Mouse (Mus musculus): Measurements from ENCODE around the gene Fkbp8.
A peak's percentile ranks its signal among the peaks of the same experiment; 100 is the strongest.

Fkbp8 gene

DNA sequence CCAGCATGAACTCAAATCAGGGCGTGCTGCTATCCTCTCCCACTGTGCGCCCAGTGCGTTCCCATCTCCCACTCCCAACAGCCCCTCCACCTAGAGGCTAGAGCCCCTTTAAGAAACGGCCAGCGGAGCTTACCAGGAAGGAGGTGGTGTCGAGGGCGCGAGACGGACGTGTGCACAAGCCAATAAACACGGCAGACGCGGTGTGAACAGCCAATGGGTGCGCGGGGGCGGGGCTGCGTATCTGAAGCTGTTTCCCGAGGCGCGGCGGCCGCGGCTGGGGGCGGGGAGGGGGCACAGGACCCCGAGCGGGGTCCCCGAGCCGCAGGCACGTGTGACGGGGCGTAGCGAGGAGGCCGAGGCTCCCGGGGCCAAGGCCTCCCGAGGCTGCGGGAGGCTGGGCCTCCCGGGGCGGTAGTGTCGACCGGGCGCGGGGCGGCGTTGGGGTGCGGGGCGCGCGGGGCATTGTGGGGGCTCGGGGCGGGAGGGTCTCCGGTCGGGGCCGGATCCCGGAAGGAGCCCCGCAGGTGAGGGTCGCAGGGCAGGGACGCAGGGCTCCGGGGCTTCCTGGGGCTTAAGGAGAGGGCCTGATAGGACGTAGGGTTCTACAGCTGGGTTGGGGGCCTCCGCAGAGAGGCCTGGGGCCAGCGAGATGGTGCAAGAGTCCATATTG, at the start of gene Fkbp8, which contains the start of gene Kxd1:
TSS of gene Fkbp8 (plus strand) at position 213 of the 670 bp plus-strand sequence.
TSS of gene Kxd1 (minus strand) at position 445 of the 670 bp plus-strand sequence.
- peak; percentile 98 to 100 for DNase-seq (ENCODE audit: low spot score in 2 of 2)

DNA sequence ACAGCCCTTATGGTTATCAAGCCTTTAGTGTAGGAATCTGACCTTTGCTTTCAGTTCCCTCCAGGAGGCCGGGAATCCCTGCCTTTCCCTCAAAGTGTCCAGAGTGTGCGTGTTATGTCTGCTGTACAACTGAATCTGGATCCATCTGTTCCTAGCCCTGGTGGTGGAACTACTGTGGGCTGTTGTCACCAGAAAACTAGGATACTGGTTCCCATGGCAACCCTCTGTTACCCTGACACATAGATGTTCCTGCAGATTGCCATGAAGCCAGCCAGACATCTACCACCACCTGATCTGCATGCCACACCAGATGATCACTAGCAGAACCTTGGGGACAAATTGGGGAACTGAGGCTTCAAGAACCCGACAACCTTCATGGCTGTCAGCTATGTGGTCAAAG, 45.6 kb upstream of the Fkbp8 start:
- no peak for DNase-seq (ENCODE audit: low spot score in 2 of 2)

DNA sequence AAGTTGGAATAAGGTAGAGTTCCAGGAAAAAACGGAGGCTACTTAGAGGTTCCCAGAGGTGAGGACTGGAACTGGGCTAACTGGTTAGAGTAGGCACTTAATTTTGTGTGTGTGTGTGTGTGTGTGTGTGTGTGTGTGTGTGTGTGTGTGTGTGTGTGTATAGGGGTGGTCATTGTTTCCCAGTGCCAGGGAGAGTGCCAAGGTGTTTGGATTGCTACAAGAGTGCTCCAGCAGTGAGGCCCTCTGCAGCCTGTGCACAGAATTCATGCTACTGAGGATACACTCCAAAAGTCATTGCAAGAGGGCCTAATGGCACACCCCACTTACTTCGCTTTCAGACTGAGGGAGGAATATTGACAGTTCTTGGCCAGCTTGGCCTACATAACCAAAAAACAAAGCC, 44.6 kb upstream of the Fkbp8 start:
- no peak for DNase-seq (ENCODE audit: low spot score in 2 of 2)

DNA sequence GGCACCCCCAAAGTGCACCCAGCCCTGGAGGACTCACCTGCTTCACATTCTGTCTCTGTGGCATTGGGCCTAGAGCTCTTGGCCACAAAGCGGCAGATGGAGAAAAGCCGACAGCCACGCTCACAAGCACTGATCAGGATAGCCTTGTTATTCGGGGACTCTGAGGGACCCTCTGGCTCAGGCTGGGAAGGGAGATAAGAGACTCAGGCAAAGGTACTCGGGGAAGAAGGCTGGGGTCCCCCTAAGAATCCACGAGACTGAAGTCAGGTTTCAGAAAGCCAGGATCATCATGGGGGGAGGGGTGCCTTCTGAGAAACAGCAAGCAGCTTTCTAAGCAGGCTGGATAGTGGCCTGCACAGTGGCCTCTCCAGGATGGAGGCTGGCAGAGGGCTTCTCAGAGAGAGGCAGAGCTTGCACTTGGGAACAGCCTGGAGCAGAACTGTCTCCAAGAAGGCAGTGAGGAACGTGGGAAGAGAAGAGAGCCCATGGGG, 41.3 kb upstream of the Fkbp8 start:
- no peak for DNase-seq (ENCODE audit: low spot score in 2 of 2)

GRCm38 (mm10) chr8:70486941-70487520, 40.5 kb upstream of the Fkbp8 start, which contains the start of gene Tmem59l:
Tmem59l (minus strand) TSS chr8:70487358.
- DNase-seq (ENCODE audit: low spot score in 2 of 2) = no peak

DNA sequence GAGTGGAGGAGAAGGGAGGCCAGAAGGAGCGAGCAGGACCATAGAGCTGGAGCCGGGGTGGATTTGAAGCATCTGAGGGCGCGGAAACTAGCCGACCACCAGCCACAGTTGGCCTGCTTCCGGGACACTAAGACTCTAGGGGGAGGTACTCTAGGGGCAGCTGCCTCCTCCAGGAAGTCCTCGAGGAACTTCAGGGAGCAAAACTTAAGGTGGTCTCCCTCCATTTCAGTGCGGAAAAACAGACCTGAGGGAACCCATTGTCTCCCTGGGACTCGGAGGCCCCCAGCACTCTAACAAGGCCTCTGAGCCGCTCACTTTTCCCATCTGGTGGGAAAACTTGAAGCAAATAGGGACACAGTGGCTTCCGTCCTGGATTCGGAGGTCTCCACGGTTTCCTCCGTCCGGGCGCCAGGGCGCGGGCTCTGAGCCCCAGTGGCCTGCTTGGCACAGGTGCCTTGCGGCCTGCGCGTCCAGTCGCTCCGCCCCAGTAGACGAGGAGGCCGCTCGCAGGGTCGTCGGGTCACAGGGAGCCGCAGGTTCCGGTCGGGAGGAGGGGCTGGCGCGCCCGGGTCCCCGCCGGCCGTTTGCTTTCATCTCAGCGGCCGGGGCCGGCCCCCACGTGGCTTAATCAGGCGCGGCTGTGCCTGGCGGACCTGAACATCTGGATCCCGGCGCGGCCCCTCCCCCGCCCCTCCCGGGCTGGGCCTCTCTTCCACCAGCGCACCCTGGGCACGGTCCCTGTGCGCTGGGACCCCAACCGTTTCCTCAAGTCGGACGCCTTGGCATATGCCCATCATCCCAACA, 39.3 kb upstream of the Fkbp8 start:
- DNase-seq (ENCODE audit: low spot score in 2 of 2) = no peak

DNA sequence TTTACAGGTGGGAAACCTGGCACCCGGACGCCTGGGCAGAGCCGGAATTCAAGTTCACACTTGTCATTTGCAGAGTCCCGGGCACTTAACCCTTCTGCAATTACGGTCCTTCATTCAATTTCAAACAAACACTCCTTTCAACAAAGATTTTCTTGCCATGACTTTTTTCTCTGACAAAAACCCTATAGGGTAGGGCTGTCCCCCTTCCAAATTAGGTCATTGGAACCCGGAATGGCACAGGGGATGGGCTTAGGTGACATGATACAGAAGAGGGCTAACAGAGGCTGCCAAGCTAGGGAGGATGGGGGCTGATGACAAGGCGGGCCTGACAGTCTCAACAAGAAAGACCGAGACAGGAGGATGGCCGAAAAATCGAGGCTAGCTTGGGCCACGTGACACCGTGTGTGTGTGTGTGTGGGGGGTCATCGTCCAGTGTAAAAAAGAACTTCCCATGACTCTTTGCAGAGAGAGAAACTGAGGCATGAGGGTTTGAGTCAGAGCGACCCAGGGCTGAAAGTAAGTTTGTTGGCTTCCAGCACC, 38.5 kb upstream of the Fkbp8 start:
- no peak for DNase-seq (ENCODE audit: low spot score in 2 of 2)

DNA sequence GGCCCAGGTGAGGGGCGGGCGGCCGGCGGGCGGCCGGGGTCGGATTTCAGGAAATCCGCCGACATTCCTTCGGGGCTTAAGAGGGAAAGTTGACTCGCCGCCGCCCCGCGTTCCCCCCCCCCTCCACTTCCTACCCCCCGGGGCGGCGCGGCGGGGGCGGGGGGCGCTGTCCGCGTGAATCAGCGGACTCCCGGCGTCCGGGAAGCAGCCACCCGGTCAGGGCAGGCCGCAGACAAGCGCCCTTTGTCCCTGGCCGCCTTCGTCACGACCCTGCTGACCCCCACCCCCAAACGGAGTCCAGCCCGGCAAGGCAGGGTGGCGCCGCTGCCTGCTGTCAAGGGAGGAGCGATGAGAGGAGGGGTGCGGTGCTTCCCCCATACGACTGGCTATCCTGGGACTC, 37.9 kb upstream of the Fkbp8 start:
- no peak for DNase-seq (ENCODE audit: low spot score in 2 of 2)

DNA sequence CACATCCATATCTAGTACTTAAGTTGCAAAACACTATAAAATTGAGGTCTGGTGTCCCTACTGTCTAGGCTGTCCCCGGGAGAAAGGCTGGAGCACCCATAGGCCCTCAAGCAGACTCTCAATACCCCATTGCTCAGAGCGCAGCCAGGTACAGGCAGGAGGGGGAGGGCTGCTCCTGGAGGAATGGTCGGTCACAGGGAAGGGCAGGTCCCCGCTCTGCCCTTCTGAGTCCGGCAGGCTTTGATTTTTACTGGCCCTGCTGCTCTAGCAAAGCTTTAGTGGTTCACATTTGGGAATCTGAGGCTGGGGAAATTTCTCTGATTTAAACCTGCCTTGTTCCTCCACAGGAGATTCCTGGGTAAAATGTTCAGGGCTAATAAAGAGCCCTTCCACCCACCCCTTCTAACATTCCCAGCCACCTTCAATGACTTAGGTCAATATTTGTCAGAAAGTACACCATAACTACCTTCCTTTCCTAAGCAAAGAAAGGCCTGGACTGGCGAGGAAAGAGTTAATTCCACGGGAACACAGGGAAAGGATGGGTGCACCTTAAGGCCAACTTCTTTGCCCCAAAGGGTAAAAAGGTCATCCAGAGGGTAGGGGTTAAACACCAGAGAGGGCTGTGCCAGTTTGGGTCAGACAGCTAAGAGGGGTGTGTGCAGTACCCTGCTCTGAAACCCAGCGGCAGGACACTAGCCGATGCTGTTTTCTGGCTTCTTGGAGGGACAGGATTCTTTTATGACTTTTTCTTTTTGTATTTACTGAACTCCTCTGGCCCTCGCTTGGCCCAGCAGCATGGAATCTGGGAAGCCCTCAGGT, 37.3 kb upstream of the Fkbp8 start:
- no peak for DNase-seq (ENCODE audit: low spot score in 2 of 2)

DNA sequence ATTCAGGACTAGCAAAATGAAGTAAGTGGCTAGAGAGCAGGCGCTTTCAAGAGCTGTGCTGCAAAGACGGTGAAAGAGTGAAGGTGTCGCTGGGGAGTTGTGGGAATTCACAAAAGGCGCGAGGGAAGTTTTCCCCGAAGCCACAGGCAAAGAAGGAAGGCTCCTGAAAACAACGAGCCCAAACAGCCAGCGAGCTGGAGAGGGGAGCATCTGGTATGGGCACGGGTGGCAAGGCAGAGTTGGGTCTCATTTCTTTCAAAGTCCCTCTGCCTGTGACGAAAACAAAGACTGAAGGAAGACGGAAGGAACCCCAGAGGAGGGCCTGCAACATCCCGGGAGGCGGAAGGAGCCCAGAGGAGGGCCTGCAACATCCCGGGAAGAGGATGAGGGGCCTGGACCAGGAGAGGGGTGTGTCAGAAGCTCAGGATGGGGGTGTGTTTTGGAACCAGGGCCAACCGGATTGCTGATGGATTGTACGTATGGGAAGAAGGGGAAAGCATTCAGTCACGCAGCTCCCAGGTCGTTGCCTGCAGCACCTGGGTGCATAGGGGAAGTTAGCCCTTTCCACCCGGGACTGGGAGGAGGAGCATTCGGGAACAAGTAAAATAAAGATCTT, 36.5 kb upstream of the Fkbp8 start:
- no peak for DNase-seq (ENCODE audit: low spot score in 2 of 2)

- no peak for DNase-seq (ENCODE audit: low spot score in 2 of 2)
These were observed 34.6 kb upstream of the Fkbp8 start, which contains the start of gene Crlf1 for GRCm38 (mm10) chr8:70492664-70493640. Crlf1 (plus strand) TSS chr8:70493158.

- DNase-seq (ENCODE audit: low spot score in 2 of 2) = no peak
These were observed 33.7 kb upstream of the Fkbp8 start for GRCm38 (mm10) chr8:70493692-70494415.

GRCm38 (mm10) chr8:70494416-70494945, 33.0 kb upstream of the Fkbp8 start:
- DNase-seq (ENCODE audit: low spot score in 2 of 2) = no peak

DNA sequence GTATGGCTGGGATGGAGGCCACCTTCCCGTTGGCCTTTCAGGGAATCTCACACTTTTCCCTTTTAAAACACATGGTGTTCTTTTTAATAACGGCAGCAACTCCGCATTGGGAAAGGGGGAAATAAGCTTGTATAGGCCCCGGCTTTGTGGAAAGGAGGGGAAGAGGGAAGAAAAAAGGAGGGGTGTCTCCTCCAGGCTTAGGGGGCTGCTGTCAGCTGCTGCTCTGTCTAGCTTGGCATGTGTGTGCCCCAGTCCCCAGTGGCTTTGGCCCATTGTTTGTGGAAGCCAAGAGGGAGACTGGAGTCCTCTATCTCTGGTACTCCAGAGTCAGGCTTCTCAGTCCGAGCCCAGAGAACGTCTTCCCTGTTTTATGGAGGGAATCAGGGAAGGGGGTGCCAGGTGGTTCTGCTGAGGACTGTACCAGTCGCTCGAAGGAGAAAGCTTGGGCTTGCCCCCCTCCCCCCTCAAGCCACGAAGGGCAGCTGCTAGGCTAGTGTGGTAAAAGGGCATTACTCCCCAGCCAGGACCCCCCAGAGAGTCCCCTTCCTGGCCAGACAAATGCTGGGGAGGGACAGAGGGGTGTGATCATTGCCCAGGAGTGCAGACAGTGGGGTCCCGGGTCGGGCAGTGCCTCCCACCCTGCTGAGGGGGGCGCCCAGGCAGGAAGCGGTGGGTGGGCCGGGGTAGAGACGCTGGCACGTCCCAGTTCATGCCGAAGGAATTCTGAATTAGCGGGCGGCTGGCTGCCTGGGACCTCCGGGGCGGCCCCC, 32.3 kb upstream of the Fkbp8 start:
- no peak for DNase-seq (ENCODE audit: low spot score in 2 of 2)

DNA sequence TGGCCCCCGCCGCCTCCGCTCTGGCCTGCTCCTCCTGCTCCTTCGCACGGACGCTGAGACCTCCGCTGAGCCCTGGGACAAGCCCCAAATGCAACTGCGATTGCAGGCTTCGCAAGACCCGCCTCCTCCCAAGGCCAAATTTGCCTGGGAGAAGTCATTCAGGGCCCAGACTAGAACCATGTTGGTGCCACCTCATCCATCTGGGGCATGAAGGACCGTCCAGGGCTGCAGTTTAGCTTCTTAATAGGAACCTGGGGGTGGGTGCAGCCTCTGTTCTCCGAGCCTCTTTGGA, 31.8 kb upstream of the Fkbp8 start:
- no peak for DNase-seq (ENCODE audit: low spot score in 2 of 2)

DNA sequence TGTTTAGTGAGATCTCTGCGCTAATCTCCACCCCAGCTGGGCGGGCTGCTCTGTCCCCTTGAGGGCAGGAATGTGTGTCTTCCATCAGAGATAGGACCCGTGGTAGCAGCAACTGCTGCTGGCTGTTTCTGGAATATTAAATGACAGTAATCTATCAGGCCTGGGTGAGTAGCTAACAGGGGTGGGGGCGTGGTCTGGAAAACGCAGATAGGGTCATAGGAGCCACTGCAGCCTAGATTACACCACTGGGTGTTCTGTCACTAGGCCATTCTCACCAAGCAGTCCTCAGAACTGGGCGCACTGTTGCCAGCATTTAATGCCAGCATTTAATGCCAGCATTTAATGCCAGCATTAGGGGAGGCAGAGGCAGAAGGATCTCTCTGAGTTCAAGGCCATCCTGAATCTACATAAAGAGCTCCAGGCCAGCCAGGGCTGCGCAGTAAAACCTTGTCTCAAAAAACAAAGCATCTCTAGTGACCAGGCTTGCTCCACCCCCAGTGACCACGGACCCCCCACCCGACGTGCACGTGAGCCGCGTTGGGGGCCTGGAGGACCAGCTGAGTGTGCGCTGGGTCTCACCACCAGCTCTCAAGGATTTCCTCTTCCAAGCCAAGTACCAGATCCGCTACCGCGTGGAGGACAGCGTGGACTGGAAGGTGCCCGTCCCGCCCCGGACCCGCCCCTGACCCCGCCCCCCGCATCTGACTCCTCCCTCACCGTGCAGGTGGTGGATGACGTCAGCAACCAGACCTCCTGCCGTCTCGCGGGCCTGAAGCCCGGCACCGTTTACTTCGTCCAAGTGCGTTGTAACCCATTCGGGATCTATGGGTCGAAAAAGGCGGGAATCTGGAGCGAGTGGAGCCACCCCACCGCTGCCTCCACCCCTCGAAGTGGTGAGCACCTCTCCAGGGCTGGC, 26.9 kb upstream of the Fkbp8 start:
- no peak for DNase-seq (ENCODE audit: low spot score in 2 of 2)

All from cerebellum, postnatal 4 days (tissue).